Mouse (Mus musculus): ENCODE measurements around the gene Abca3. TPM values are rescaled to one million over a fixed set of nuclear protein-coding genes. Genes with fewer than 3 reads are reported as not detected.

The Abca3 gene
- total RNA-seq (2023), result 10 to 100 TPM; 64.0 to 67.1 TPM

DNA sequence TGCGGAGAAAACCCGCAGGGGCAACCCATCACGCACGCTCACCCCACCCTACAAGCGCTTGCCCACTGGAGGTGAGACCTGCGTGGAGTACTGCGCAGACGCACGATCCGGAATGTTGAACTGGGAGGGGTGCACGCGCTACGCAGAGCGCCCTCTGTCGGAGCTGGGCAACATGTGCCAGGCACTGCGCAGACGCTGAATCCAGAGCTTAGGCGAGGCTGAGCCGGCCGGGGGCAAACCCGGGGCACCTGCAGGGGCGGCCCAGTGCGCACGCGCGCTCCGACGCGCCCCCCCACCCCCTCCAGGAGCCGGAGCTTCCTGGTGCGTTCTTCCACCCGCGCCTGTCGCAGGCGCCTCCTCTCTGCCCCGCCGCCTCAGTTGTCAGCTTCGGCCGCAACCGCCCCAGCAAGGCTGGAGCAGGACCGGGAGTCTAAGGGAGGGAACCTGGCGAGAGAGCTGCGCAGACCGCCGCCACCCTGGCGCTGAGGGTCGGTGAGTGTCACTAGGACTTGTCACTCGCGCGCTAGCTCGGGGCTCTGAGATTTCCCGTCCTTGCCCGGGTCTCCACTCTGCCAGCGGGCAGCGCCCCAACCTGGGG lies at the start of gene Abca3:
Gene Abca3, plus strand, starts transcription at position 191 of the 598 bp plus-strand sequence.

DNA sequence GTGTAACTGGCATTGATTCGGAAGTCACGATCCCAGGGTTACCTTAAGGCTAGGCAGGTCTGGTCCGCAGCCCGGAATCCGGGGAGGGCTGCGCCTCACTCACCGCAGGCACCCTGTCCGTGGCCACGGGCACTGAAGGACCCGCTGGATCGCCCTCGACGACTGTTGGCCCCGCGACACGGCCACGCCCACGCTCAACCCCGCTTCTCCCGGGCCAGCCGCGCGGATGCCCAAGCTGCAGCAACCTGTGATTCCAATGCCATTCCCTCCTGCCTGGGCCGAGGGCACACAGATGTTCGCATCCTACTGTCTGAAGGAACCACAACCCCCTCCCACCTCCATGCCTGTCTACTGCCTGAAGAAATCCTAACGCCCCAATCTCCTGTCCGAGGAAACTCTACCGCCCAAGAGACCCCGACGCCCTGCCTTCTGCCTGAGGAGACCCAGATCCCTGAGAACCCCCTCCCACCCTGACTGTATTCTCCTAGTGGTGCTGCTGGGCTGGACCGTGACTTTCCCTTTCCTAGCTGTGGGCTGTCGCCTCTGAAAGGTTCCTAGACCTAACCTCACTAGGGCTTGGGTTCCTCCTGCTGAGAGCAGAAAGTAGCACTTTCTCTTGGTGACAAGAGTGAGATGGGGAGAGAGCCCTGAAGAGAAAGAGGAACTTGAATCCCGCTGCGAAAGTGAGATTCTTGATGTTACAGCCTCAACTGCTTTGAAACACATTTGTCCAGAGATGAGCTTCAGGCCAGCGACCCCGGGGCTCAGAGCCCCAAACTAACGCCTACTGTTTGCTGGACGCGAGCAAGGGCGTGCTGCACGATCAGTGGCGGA lies 607 bp upstream of the Abca3 start, which contains the start of gene Abca17:
Gene Abca17, minus strand, starts transcription at position 143 of the 834 bp plus-strand sequence.

DNA sequence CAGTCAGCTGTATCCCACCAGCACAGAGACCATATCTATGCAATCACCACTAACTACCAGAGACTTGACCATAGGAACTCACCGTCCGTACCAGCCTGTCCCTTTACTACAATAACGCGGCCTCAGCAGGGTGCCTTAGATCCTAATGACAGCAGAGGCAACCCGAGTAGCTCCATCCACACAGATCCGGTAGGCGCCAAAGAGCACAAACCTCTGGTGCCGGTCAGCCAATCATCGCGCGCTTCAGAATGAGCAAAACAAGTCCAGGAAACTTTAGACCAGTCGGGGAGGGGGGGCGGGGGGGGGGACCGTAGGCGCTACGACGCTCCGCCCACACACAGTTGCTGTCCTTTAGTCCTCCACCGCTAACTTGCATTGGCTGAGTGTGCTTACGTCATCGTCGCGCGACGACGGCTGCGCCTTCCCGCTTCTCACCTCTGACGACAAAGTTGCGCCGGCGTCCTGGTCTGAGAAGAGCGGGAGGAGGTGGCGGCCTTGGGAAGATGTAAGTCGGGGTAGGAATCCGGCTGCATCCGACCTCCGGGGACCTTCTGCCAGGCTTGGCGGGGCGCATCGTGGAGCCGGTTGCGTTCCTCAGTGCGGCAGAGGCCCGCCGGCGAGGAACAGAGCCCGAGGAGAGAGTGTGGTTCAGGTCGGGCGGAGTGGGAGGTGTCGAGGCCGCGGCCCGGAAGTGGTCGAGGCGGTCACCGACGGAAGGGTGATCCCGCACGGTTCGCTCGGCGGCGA lies 62.7 kb downstream of the Abca3 start, which contains the start of gene Rnps1:
Gene Rnps1, plus strand, starts transcription at position 336 of the 747 bp plus-strand sequence.

DNA sequence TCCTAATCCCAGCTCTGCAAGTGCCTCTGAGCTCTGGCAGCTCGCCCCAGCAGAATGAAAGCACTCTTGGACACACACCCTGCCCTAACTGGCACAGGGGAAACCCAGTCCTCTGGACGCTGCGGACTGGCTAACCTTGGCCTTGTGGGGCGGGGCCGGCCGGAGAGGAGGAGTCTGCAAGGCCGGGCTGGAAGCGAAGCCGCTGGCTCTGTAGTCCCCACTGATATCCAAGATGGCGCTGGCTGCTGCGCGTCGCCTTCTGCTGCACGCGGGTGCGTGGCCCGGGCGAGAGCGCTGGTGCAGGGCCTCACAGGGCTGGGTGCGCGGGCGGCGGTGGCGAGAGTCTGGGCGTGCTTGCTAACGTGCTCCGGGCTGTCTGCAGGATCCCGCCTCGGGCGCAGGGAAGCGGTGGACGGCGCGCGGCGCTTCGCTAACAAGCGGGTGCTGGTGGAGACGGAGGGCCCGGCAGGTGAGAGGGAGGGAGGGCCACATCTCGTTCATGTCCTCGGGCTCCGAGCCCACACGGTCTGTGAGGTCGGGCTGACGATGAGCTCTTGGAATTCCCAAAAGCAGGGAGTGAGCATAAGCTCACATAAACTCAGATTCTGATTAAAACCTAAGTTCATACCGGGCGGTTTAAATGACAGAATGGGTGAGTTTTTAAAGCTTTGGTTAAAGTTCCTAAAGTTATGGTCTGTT lies 74.9 kb downstream of the Abca3 start, which contains the start of gene Eci1:
Gene Eci1, plus strand, starts transcription at position 171 of the 699 bp plus-strand sequence.

DNA sequence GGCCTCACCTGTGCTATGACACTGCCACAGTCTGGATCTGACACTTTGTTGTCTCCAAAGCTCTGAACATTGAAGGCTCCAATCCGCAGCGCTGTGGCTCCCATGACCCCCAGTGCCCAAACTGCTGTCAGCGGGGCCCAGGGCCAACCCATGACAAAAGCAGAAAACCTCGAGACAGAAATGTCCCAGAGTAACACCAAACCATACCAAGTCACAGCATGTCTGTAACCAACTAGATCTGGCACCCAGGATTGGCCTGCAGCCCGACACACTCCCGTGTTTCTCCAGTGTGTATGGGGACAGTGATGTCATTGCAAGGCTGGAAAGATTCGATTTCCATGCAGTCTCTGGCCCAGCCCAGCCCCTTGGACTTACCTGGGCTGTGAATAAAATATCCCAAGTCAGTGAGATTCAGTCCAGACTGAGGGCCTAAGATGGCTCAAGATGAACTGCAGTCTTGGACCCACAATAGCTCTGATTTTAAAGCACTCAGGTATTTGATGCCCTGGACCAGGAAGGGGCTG lies 90.9 kb downstream of the Abca3 start, which contains the start of gene Dnase1l2:
Gene Dnase1l2, minus strand, starts transcription at position 474 of the 524 bp plus-strand sequence.

Other genes starting within 250 kb of the Abca3 start
- gene Pdpk1, start 201.0 kb upstream of the Abca3 start, total RNA-seq (2023), result 10 to 100 TPM; 67.8 to 80.7 TPM
- 10 to 100 TPM; 34.6 to 44.6 TPM for gene Amdhd2, start 188.2 kb upstream of the Abca3 start, total RNA-seq (2023)
- 100 to 1,000 TPM; 187 to 216 TPM for gene Atp6v0c, start 182.2 kb upstream of the Abca3 start, total RNA-seq (2023)
- 1 to 10 TPM; 1.3 to 1.6 TPM for gene Tbc1d24, start 146.4 kb upstream of the Abca3 start, total RNA-seq (2023)
- gene Ntn3, start 142.4 kb upstream of the Abca3 start, total RNA-seq (2023), result under 1 TPM; 0.12 to 0.46 TPM
- gene Tedc2, start 131.1 kb upstream of the Abca3 start, total RNA-seq (2023), result 10 to 100 TPM; 11.2 to 13.8 TPM
- 1 to 10 TPM; 8.0 to 8.6 TPM for gene Ccnf, start 100.5 kb upstream of the Abca3 start, total RNA-seq (2023)
- gene Abca17, start 882 bp upstream of the Abca3 start, total RNA-seq (2023), result under 1 TPM in 1 of 2 experiments, not detected in 1; 0.42 TPM
- gene Rnps1, start 62.6 kb downstream of the Abca3 start, total RNA-seq (2023), result 100 to 1,000 TPM; 146 to 147 TPM
- 10 to 100 TPM; 31.8 to 32.7 TPM for gene Eci1, start 74.7 kb downstream of the Abca3 start, total RNA-seq (2023)
- 1 to 10 TPM; 6.0 to 6.6 TPM for gene Dnase1l2, start 91.2 kb downstream of the Abca3 start, total RNA-seq (2023)
- gene E4f1, start 118.4 kb downstream of the Abca3 start, total RNA-seq (2023), result 10 to 100 TPM; 68.6 to 72.5 TPM
- gene Pgp, start 118.4 kb downstream of the Abca3 start, total RNA-seq (2023), result 10 to 100 TPM; 22.1 to 22.6 TPM
- 1 to 10 TPM in 1 of 2 experiments, under 1 TPM in 1; 0.96 to 2.7 TPM for gene Bricd5, start 121.9 kb downstream of the Abca3 start, total RNA-seq (2023)
- 10 to 100 TPM; 24.9 to 30.6 TPM for gene Mlst8, start 127.1 kb downstream of the Abca3 start, total RNA-seq (2023)
- gene Caskin1, start 136.7 kb downstream of the Abca3 start, total RNA-seq (2023), result not detected
- gene Traf7, start 176.0 kb downstream of the Abca3 start, total RNA-seq (2023), result 100 to 1,000 TPM; 202 to 220 TPM
- gene Rab26, start 182.3 kb downstream of the Abca3 start, total RNA-seq (2023), result 1 to 10 TPM; 1.1 to 1.5 TPM
- gene Pkd1, start 197.9 kb downstream of the Abca3 start, total RNA-seq (2023), result 10 to 100 TPM; 75.3 to 80.9 TPM

All from B cell, adult 67 days (primary cell).